Mouse (Mus musculus) left cerebral cortex, postnatal 36 days (tissue): Measurements from ENCODE around the gene Rnf31. TPM values are rescaled to one million over a fixed set of nuclear protein-coding genes. Genes with fewer than 3 reads are reported as not detected.
A peak's percentile ranks its signal among the peaks of the same experiment; 100 is the strongest.

Experiments
- DNase-seq, 2 experiments: peaks; one replicate each; pipeline ENCODE4 v3.0.0; 2021 to 2022; ENCODE audit warnings: low spot score in 2 of 2, mixed read lengths in 1 of 2
- intact Hi-C: fragments of 180-260 bp; cut with DNase I; formaldehyde crosslinking; loops from one replicate; pipeline ENCODE4 v1.15.1; 2025
- total RNA-seq, 2 experiments: library from RNA; stranded (reverse); gene quantifications; 2 replicates each; pipeline ENCODE4 v1.2.3; 2021

Gene Rnf31
- total RNA-seq, 2 experiments from 2014 or later = 30.4 to 33.5 TPM

DNA sequence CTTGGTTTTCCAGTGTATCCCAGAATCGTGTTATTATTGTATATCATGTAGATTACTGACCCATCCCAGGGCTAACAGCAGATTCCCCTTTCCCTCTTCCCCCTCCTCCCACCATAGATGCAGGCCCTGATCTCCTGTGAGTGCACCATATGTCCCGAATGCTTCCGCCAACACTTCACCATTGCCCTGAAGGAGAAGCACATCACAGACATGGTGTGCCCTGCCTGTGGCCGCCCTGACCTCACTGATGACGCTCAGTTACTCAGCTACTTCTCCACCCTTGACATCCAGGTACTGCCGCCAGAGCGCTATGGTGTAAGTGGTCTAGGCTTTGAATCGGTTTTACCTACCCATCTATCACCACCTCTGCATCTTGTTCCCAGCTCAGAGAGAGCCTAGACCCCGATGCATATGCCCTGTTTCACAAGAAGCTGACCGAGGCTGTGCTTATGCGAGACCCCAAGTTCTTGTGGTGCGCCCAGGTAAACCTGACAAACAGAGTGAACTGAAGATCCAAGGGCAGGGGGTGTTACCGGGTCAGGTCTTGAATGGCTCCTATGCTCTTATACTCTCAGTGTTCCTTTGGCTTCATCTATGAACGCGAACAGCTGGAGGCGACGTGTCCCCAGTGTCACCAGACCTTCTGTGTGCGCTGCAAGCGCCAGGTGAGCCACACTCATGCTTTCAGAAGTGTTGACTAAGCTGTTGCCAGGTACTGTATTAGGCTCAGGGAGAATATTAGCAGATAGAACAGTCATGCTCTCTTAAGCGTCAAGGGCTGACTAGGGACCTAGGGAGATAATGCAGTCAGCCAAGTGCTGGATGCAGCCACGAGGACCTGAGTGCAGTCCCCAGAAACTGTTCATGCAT is 7.2 kb downstream of the Rnf31 start:
- intact Hi-C loops = no loop called here
- DNase-seq = no peak

DNA sequence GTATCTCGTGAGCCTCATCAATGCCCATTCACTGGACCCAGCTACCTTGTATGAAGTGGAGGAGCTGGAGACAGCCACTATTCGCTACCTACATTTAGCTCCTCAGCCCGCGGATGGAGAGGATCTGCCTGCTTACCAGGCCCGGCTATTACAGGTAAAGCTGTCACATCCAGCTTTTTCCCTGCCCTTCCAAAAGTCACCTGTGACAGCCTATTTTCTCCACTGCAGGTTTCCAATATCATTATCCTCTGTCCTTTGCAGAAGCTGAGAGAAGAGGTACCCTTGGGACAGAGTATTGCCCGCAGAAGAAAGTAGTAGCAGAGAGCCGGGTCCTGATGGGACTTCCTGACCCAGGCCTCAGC is 11.7 kb downstream of the Rnf31 start, which contains the start of gene Irf9:
Irf9 (plus strand) TSS at position 301 of the 362 bp plus-strand sequence.
- intact Hi-C loops = no loop called here
- DNase-seq = no peak

DNA sequence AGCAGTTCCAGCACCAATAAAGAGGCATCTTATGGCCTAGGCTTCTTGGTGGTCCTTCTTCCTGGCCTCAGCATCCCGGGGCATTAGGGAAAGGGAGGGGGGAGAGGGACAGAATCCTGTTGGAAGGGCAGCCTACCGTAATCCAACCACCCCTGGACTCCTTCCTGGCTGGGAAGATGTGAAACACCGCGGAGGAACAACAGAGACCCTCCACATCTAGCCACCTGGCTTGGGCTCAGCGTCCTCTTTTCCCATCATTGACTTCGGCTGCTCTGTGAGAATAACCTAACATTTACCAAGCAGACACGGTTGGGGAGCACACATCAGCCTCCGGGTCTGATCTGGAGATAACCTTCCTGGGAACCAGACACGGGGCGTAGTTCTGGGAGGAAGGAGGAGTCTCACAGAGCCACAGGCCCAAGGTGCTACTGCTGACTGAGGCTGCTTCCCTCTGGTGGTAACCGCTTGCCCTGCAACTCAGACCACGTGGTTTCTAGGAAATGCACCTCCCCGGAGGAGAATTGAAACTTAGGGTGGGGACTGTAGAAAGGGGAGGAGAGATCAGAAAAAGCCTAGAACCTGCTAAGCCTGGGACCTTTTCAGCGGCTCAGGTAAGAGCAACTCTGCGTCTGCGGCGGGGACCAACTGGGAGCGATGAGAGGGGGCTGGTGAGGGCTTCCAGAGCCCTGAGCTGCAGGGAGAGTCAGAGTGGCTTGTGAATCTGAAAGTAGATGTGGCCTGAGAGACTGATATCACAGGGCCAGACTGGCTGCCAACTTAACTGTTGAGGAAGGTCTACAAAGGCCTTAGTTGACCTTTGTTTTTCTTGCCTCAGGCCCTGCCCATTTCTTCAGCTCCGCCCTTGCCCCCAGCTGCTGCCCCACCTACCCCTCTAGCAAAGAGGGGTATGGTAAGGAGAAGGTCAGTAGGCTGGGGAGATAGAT is 12.4 kb downstream of the Rnf31 start:
- intact Hi-C loops = no loop called here
- DNase-seq = peak; percentile 73 to 84

DNA sequence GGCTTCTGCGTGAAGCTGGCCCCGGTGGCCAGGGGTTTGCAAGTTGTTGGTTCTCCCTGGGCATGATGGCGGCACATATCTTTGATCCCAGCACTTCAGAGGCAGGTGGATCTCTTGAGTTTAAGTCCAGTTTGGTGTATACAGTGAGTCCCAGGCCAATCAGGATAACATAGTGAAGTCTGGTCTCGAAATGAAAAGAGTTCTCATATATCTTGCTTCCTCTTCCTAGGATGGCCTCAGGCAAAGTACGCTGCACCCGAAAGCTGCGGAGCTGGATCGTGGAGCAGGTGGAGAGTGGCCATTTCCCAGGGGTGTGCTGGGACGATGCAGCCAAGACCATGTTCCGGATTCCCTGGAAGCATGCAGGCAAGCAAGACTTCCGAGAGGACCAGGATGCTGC is 13.3 kb downstream of the Rnf31 start:
- intact Hi-C loops = no loop called here

DNA sequence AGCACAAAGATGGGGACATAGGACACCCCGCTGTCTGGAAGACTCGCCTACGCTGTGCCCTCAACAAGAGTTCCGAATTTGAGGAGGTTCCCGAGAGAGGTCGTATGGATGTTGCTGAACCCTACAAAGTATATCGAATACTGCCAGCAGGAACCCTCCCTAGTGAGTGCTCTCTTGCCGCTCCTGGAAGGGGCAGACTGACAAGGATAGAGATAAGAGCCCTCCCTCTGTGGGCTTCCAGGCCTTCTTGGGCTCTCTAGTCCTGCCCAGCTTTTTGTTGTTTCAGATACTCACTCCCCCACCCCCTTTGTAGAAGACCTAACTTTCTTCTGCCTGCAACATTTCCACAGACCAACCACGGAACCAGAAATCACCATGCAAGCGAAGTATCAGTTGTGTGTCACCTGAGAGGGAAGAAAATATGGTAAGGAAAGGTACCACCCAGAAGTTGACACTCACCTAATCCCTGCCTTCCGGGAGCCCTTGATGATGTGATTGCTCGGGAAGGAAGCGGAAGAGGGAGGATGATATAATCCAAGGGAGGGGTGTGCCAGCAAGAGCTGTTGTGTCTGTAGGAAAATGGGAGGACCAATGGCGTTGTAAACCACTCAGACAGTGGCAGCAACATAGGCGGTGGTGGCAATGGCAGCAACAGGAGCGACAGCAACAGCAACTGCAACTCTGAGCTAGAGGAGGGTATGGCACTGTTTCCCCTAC is 14.4 kb downstream of the Rnf31 start:
- intact Hi-C loops = no loop called here
- DNase-seq = no peak

More for the DNA sequence above, 13.3 kb downstream of the Rnf31 start:
- no peak for DNase-seq

DNA sequence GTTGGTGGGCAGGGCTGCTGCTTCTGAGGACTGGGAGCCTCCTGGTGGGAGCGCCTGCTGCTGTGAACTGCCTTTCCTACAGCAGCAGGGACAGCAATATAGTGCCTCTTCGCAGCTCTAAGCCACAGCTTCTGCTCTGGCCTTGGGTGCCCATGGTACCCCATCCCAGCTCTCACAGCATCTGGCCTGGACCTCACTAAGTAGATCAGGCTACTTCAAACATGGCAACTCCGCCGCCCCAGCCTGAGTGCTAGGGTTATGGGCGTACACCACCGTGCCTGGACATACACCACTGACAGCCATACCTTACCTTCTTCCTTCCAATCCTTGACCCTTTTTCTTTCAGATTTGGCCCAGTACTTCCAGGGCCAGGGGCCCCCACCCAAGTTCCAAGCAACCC is 16.8 kb downstream of the Rnf31 start:
- intact Hi-C loops = no loop called here
- no peak for DNase-seq

DNA sequence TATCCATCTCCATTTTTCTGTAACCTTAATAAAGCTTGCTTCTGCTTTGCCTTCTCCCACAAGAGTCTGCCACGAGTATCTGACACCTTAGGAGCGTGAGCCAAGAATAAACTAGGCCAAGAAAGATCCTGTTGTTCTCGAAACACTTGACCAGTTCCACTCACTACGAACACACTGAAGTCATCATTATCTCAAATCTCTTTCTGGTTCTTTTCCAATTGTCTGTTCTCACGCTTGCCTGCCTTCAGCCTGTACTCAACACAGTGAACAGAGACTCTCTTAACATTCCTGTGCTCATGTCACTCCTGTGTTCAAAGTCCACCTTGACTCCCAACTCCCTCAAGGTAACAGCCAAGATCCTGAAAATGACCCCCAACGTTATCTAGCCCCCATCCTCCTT is 21.8 kb downstream of the Rnf31 start:
- intact Hi-C loops = no loop called here
- DNase-seq = no peak

DNA sequence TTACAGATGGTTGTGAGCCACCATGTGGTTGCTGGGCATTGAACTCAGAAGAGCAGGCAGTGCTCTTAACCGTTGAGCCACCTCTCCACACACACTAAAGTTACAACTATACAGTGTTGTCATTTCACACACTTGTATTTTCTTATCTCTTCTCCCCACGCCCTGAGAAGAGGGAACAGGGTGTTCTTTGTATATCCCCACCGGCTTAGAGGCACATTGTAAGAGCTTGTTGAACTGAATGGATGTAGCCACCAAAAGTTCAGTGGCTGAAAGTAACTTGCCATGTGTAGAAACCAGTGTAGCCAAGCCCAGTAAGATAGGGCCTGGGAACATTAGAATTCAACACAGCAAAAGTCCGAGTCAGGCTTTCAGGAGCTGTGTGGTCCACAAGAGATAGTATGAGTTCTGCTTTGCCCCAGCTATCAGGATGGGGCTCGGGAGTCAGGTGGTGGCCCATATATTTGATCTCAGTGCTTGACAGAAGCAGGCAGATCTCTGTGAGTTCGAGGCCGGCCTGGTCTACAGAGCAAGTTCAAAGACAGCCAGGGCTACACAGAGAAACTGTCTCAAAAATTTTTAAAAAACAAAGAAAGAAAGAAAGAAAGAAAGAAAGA is 23.2 kb downstream of the Rnf31 start:
- no peak for DNase-seq
- intact Hi-C loops = no loop called here

DNA sequence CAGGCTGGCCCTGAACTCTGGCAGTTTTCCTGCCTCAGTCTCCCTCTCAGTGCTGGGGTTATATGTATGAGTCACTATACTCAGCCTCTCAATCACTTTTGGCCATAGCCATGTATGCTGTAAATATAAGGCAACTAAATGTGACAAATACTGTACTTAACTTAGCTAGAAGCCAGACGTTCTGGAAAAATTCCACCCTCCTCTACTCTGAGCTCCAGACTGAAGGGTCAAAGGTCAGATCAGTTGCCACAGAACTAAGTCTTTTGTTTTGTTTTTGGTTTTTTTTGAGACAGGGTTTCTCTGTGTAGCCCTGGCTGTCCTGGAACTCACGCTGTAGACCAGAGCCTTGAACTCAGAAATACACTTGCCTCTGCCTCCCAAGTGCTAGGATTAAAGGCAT is 24.4 kb downstream of the Rnf31 start:
- DNase-seq = no peak
- intact Hi-C loops = no loop called here

DNA sequence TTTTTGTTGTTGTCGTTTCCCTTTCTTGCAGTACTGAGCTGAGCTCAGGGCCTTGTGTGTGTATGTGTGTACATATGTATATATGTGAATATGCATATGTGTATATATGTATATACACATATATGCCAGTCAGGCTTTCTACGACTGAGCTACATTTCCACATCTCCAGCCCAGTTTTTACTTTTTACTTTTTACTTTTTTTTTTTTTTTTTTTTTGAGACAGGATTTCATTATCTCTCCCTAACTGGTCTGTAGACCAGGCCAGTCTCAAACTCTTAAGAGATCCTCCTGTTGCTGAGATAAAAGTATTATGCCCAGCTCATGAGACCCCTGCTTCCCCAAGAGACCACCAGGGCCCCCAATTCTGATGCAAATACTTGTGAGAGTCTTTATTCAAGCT is 25.3 kb downstream of the Rnf31 start:
- DNase-seq = no peak
- intact Hi-C loops = no loop called here

DNA sequence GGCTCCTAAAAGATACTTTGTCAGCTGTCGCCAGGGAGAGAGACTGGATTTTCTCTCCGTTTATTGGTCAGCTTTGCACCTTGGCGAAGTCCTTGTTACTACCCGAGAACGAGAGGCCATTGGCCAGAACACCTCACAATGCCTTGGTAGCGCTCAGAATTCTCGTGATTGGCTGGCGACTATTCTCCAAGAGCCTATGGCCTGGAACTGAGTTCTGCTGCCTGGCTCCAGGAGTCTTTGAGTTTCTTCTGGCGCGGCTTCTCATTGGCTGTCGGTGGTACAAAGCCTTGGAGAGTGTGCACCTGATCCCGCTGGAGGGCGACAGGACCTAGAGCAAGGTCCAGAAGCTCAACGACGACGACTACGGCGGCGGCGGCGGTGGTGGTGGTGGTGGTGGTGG is 26.3 kb downstream of the Rnf31 start, which contains the start of gene Rec8:
Rec8 (plus strand) TSS at position 216 of the 400 bp plus-strand sequence.
- intact Hi-C loops = no loop called here
- no peak for DNase-seq

DNA sequence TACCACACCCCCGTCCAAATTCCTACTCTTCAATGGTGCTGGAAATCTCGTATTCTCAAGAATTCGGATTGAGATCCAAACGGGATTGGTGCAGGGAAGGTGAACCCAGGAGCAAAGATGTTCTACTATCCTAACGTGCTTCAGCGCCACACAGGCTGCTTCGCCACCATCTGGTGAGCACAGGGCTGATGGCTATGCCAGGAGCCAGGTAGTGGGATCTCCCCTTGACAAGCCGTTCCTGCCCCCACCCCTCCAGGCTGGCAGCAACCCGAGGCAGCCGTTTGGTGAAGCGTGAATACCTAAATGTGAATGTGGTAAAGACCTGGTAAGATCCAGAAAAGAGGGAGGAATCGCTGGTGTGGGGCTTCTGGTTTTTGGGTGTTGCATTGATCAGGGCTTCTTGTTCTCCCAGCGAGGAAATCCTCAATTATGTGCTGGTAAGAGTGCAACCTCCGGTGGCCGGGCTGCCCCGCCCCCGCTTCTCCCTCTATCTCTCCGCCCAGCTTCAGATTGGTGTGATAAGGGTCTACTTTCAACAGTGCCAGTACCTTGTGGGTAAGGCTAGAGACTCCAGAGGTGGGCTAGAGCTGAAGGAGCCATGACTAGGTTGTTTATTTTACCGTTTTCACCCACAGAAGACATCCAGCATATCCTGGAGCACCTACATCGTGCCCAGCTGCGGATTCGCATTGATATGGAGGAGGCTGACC is 27.1 kb downstream of the Rnf31 start:
- intact Hi-C loops = no loop called here
- DNase-seq = no peak

DNA sequence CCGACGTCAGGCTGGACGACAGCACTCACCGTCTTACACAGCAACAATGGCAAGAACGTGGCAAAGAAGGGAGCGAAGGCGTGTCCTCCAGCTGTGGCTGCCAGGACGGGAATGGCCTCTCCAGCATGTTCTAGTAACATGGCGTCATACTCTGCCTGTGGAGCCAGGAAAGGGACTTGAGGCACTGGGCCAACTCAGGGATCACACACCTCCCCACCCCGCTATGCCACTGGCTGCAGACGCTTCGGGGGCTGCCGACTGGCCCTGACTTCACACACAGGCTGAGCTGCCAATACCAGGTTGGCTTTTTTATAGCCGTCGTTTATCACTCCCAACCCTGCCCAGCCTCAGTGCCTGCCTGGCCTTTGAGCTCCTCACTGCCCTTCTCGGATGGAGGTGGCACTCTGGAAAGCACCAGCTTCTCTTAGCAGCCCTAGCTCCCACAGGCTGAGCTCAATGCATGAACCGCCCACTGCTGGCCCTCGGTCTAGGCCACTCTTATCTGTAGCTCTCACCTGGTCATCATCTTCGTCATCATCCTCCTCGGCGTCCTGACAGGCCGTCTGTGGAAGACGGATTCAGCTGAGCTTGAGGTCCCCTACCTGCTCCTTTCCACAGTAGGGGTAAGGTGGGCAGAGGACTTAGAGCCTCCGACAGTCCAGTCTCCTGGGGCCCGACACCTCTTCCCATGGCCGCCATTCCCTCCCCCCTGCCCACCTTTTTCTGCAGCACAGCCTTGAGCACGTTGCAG is 36.7 kb downstream of the Rnf31 start:
- intact Hi-C loops = no loop called here
- DNase-seq = no peak

DNA sequence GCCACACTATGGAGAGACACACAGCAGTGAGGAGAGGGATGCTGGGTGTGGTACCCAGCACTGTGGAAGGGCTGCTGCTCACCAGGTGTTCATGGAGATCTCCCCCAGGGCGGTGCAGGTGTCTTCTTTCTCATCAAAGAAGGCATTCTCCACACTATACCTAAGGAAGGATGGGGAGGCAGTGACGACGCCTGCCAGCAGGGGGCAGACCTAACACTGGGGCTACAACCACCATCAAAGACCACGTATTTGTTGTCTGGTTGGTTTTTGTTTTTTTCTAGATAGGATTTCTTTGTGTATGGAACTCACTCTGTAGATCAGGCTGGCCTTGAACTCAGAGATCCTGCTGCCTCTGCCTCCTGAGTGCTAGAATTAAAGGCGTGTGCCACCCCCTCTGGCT is 37.8 kb downstream of the Rnf31 start:
- intact Hi-C loops = no loop called here
- DNase-seq = no peak

DNA sequence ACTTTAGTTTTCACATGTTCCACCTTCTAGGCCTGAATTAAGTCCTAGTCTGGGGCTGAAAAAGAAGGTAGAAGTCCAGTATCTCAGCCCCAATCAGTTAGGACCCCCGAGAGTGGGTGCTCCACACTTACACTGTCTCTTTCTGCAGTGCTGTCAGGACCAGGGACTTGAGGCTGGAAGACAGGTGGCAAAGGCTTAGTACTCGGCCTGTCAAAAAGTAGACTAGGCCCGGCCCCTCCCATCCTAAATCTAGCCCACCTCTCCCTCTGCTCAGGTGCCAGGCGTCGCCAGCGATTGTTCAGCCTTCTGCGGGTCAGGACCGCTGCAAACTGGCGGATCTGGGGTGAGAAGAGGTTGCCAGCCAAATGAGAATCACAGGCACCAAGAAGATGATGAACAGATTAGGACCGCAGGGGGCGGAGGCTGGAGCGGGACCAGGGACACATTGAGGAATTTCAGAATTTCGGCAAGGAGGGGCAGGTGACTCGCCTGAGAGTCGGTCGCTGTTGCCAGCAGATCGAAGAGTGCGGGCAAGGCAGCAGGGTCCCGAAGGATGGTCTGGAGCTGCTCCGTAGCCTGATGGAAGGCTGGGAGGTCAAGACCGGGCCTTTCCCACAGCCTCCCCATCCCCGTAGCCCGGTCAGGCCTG is 43.5 kb downstream of the Rnf31 start:
- intact Hi-C loops = no loop called here
- peak in 1 of 2 experiments; percentile 17 for DNase-seq

DNA sequence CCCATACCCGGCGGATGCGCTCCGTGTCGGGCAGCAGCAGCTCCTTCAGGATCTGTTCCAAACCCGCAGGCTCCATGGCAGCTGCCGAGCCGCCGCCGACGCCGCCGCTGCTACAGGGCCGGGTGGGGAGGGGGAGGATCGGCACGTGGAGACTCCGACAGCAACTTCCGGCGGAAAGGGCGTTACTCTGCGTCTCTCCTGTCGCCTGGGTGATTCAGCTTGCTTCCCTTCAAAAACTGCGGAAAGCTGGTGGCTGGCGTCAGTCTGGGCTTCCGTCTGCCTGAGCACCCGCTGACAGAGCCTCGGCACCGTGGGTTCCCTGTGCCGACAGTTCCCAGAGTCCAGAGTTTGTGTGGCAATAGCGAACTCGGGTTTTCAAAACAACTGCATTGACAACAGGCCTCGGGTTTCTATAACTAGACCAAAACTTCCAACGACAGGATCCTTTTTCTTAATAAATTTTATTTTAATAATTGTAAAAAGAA is 44.1 kb downstream of the Rnf31 start, which contains the start of gene Ipo4:
Ipo4 (minus strand) TSS at position 435 of the 485 bp plus-strand sequence.
- intact Hi-C loops = no loop called here
- peak; percentile 90 for DNase-seq

DNA sequence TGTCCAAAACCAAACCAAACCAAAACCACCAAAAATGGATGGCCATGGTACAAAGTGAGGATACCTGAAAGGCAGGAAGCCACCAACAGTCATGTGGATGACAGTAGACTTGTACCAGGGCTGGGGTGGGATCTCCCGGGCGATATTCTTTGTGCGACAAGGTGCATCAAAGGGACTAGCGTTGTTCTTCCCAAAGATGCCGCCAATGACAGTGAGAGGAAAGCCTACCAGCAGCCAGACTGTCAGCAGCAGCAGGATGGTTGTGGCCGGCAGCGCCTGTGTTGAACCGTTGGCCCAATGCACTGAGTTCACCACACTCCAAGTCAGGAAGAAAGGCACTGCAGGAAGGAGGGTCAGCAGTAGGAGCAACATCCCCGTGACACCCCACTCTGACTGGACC is 46.3 kb downstream of the Rnf31 start, which contains the start of gene Gm49378:
Gm49378 (minus strand) TSS at position 101 of the 400 bp plus-strand sequence.
- intact Hi-C loops = no loop called here

More for the DNA sequence above, 46.3 kb downstream of the Rnf31 start, which contains the start of gene Gm49378:
- no peak for DNase-seq
